Mouse (Mus musculus) spleen, adult 2 months (tissue): Measurements from ENCODE around the gene Saxo1.

ENCODE experiments used
- CTCF ChIP-seq: fragments of 200-500 bp; IDR thresholded peaks from 2 replicates; pipeline ENCODE4 v1.5.1; 2011; ENCODE audit warnings: mild to moderate bottlenecking, inconsistent platforms; ENCODE audit not compliant: insufficient read depth, insufficient read length, insufficient replicate concordance; ENCODE audit errors: extremely low read depth
- POLR2A ChIP-seq: fragments of 200-500 bp; IDR thresholded peaks from 2 replicates; pipeline ENCODE4 v1.6.1; 2011; ENCODE audit warnings: low read depth, low read length, inconsistent platforms

DNA sequence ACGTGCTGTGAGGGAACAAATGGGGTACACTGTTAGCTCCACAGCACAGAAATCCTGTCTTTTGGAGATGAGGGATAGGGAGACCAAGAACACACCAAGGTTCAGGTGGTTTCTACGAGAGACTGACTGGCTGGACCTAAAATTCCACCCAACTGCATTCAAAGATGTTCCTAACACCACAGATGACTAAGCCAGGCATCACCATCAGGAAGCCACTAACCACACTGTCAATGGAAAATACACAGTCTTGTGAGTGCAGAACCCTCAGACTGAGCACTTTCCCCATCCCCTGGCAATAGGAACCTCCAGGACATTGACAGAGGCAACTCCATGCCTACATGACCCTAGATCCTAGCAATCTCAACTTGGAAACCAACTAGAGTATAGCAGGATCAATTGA lies 71.2 kb downstream of the Saxo1 start:
- TF ChIP-seq CTCF (no peak), POLR2A (no peak)
